Mouse (Mus musculus) left cerebral cortex, adult 2 months (tissue): ENCODE measurements around the gene Wnt3. TPM values are rescaled to one million over a fixed set of nuclear protein-coding genes. Genes with fewer than 3 reads are reported as not detected.

ENCODE experiments used
- DNase-seq, 2 experiments: peaks; one replicate each; pipeline ENCODE4 v3.0.0; 2021 to 2022; ENCODE audit warnings: low spot score in 2 of 2, mixed read lengths in 1 of 2; ENCODE audit errors: extremely low spot score in 1 of 2
- H3K27ac ChIP-seq: fragments of 200-600 bp; 2 replicates; pipeline ENCODE4 v1.8.1; 2022
- H3K4me3 ChIP-seq: fragments of 200-600 bp; 2 replicates; pipeline ENCODE4 v1.8.1; 2022
- CTCF ChIP-seq: fragments of 200-600 bp; IDR thresholded peaks from 2 replicates; pipeline ENCODE4 v1.8.1; 2022; ENCODE audit warnings: antibody characterized with exemption, mild to moderate bottlenecking, moderate library complexity
- intact Hi-C: fragments of 180-260 bp; cut with DNase I; formaldehyde crosslinking; loops from one replicate; pipeline ENCODE4 v1.15.1; 2025
- total RNA-seq, 2 experiments: library from RNA; stranded (reverse); gene quantifications; 2 replicates each; pipeline ENCODE4 v1.2.3; 2021

The Wnt3 gene
- total RNA-seq, 2 experiments from 2014 or later = 1.2 TPM

- DNase-seq = no peak
- intact Hi-C loops = no loop called here
- no peak for TF ChIP-seq CTCF
These were observed 42.8 kb downstream of the Wnt3 start for GRCm38 (mm10) chr11:103816719-103817118.

GRCm38 (mm10) chr11:103827201-103827600, 53.3 kb downstream of the Wnt3 start:
- no peak for TF ChIP-seq CTCF

More at GRCm38 (mm10) chr11:103816719-103817118, 42.8 kb downstream of the Wnt3 start:
- H3K27ac ChIP-seq = no peak overlapping the region
- no peak overlapping the region for H3K4me3 ChIP-seq

GRCm38 (mm10) chr11:103828866-103829265, 54.9 kb downstream of the Wnt3 start:
- no peak for DNase-seq
- no peak overlapping the region for H3K4me3 ChIP-seq
- intact Hi-C loops = no loop called here
- no peak overlapping the region for H3K27ac ChIP-seq
- TF ChIP-seq CTCF = no peak

More at GRCm38 (mm10) chr11:103827201-103827600, 53.3 kb downstream of the Wnt3 start:
- Histone ChIP-seq H3K27ac (no peak overlapping the region), H3K4me3 (no peak overlapping the region)
- intact Hi-C loops = no loop called here
- no peak for DNase-seq

GRCm38 (mm10) chr11:103829956-103830355, 56.0 kb downstream of the Wnt3 start:
- TF ChIP-seq CTCF = no peak
- Histone ChIP-seq H3K27ac (no peak overlapping the region), H3K4me3 (no peak overlapping the region)
- intact Hi-C loops = no loop called here
- no peak for DNase-seq

GRCm38 (mm10) chr11:103830476-103830875, 56.5 kb downstream of the Wnt3 start:
- no peak for DNase-seq
- intact Hi-C loops = no loop called here
- no peak overlapping the region for H3K4me3 ChIP-seq
- H3K27ac ChIP-seq = no peak overlapping the region
- no peak for TF ChIP-seq CTCF

- H3K4me3 ChIP-seq = no peak overlapping the region
- DNase-seq = no peak
- TF ChIP-seq CTCF = no peak
- intact Hi-C loops = no loop called here
- H3K27ac ChIP-seq = no peak overlapping the region
These were observed 57.8 kb downstream of the Wnt3 start for GRCm38 (mm10) chr11:103831766-103832165.

GRCm38 (mm10) chr11:103832331-103832730, 58.4 kb downstream of the Wnt3 start:
- no peak overlapping the region for H3K27ac ChIP-seq
- TF ChIP-seq CTCF = no peak
- no peak overlapping the region for H3K4me3 ChIP-seq
- intact Hi-C loops = no loop called here
- no peak for DNase-seq

- TF ChIP-seq CTCF = no peak
- DNase-seq = no peak
- intact Hi-C loops = no loop called here
- no peak overlapping the region for H3K27ac ChIP-seq
- H3K4me3 ChIP-seq = no peak overlapping the region
These were observed 65.0 kb downstream of the Wnt3 start for GRCm38 (mm10) chr11:103838955-103839354.

GRCm38 (mm10) chr11:103840834-103841233, 66.9 kb downstream of the Wnt3 start:
- no peak for TF ChIP-seq CTCF
- intact Hi-C loops = no loop called here
- no peak overlapping the region for H3K27ac ChIP-seq
- no peak for DNase-seq
- H3K4me3 ChIP-seq = no peak overlapping the region

GRCm38 (mm10) chr11:103848287-103848686, 74.3 kb downstream of the Wnt3 start:
- intact Hi-C loops = no loop called here
- no peak for TF ChIP-seq CTCF

GRCm38 (mm10) chr11:103852590-103853283, 78.8 kb downstream of the Wnt3 start:
- no peak for TF ChIP-seq CTCF
- intact Hi-C loops = no loop called here
- H3K27ac ChIP-seq = no peak overlapping the region
- DNase-seq = no peak
- no peak overlapping the region for H3K4me3 ChIP-seq

More at GRCm38 (mm10) chr11:103848287-103848686, 74.3 kb downstream of the Wnt3 start:
- Histone ChIP-seq H3K27ac (no peak overlapping the region), H3K4me3 (no peak overlapping the region)
- DNase-seq = no peak

GRCm38 (mm10) chr11:103853284-103853920, 79.5 kb downstream of the Wnt3 start:
- intact Hi-C loops = no loop called here
- TF ChIP-seq CTCF = no peak
- Histone ChIP-seq H3K4me3 (no peak overlapping the region), H3K27ac (no peak overlapping the region)
- no peak for DNase-seq

GRCm38 (mm10) chr11:103854294-103854693, 80.3 kb downstream of the Wnt3 start:
- DNase-seq = no peak
- intact Hi-C loops = no loop called here
- no peak overlapping the region for H3K27ac ChIP-seq

More at GRCm38 (mm10) chr11:103854294-103854693, 80.3 kb downstream of the Wnt3 start:
- TF ChIP-seq CTCF = no peak
- H3K4me3 ChIP-seq = no peak overlapping the region
